Mouse (Mus musculus): ENCODE data around the gene Gm10719.
"Not testable (repeated sequence)": the region's sequence is repeated elsewhere in the genome, so short reads cannot be mapped to it uniquely, and the experiment has no call there.

Gene Gm10719

GRCm38 (mm10) chr9:3025653-3026052 is 8.4 kb downstream of the Gm10719 start:
- DNase-seq (ENCODE audit: inconsistent ontology term): not testable (repeated sequence)

- not testable (repeated sequence) for DNase-seq (ENCODE audit: inconsistent ontology term)
Measured at GRCm38 (mm10) chr9:3026136-3026535, 8.9 kb downstream of the Gm10719 start.

DNA sequence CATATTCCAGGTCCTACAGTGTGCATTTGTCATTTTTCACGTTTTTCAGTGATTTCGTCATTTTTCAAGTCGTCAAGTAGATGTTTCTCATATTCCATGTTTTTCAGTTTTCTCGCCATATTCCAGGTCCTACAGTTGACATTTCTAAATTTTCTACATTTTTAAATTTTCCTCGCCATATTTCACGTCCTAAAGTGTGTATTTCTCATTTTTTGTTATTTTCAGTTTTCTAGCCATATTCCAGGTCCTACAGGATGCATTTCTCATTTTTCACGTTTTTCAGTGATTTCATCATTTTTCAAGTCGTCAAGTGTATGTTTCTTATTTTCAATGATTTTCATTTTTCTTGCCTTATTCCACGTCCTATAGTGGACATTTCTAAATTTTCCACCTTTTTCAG is 9.5 kb downstream of the Gm10719 start:
- not testable (repeated sequence) for DNase-seq (ENCODE audit: inconsistent ontology term)

DNA sequence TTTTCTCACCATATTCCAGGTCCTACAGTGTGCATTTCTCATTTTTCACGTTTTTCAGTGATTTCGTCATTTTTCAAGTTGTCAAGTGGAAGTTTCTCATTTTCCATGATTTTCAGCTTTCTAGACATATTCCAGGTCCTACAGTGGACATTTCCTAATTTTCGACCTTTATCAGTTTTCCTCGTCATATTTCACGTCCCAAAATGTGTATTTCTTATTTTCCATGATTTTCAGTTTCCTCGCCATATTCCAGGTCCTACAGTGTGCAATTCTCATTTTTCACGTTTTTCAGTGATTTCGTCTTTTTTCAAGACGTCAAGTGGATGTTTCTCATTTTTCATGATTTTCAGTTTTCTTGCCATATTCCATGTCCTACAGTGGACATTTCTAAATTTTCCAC is 10.0 kb downstream of the Gm10719 start:
- DNase-seq (ENCODE audit: inconsistent ontology term): peak; percentile 82

GRCm38 (mm10) chr9:3029276-3030000 is 12.2 kb downstream of the Gm10719 start:
- DNase-seq (ENCODE audit: inconsistent ontology term): not testable (repeated sequence)

GRCm38 (mm10) chr9:3030677-3031318 is 13.6 kb downstream of the Gm10719 start:
- peak; percentile 98 for DNase-seq (ENCODE audit: inconsistent ontology term)

DNA sequence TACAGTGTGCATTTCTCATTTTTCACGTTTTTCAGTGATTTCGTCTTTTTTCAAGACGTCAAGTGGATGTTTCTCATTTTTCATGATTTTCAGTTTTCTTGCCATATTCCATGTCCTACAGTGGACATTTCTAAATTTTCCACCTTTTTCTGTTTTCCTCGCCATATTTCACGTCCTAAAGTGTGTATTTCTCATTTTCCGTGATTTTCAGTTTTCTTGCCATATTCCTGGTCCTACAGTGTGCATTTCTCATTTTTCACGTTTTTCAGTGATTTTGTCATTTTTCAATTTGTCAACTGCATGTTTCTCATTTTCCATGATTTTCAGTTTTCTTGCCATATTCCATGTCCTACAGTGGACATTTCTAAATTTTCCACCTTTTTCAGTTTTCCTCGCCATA is 17.1 kb downstream of the Gm10719 start, which contains the start of gene Gm17535:
Gm17535 (plus strand) TSS at position 301 of the 400 bp plus-strand sequence.
- DNase-seq (ENCODE audit: inconsistent ontology term): not testable (repeated sequence)

GRCm38 (mm10) chr9:3036577-3036976 is 19.4 kb downstream of the Gm10719 start, which contains the start of gene Gm10715:
Gene Gm10715 (plus strand): TSS chr9:3036877.
- DNase-seq (ENCODE audit: inconsistent ontology term): not testable (repeated sequence)

- peak; percentile 40 for DNase-seq (ENCODE audit: inconsistent ontology term)
Measured at GRCm38 (mm10) chr9:3038161-3038560, 21.0 kb downstream of the Gm10719 start.
